Mouse (Mus musculus): Measurements from ENCODE around the gene Gltpd2. TPM values are rescaled to one million over a fixed set of nuclear protein-coding genes. Genes with fewer than 3 reads are reported as not detected.

Gene Gltpd2
- polyA plus RNA-seq, 1 experiment = not detected

GRCm38 (mm10) chr11:70539877-70540587, 21.0 kb downstream of the Gltpd2 start, which contains the start of gene Pld2:
Gene Pld2 (plus strand): TSS chr11:70540064.
- no peaks in the 10 kb centered on the region for H3K27me3 ChIP-seq (ENCODE audit: control insufficient read depth, insufficient read depth, insufficient read length)
- H3K4me2 ChIP-seq (ENCODE audit: low read depth) = peak within 1 kb of the TSS; percentile 70
- H3K79me2 ChIP-seq (ENCODE audit: control insufficient read depth, insufficient read depth) = no peaks in the 10 kb centered on the region
- peak within 1 kb of the TSS; percentile 3 for H3ac ChIP-seq (ENCODE audit: control insufficient read depth, insufficient read length)
- no peaks in the 10 kb centered on the region for H3K36me3 ChIP-seq (ENCODE audit: control insufficient read depth, insufficient read depth)
- H3K4me3 ChIP-seq = peak within 1 kb of the TSS; percentile 32
- TF ChIP-seq MAX (IDR thresholded peaks at IDR 0.05; ENCODE audit: low read depth) (no peak), MYOG (IDR thresholded peaks at IDR 0.05; ENCODE audit: control insufficient read depth in 1 of 3, insufficient read depth in 1 of 3, insufficient read length in 2 of 3, low read depth in 2 of 3) (peak in 2 of 3 experiments; percentile 72 to 82), POLR2AphosphoS2 (IDR thresholded peaks at IDR 0.05; ENCODE audit: insufficient read length, low read depth) (peak; percentile 34), MYOD1 (IDR thresholded peaks at IDR 0.05; ENCODE audit: control insufficient read depth in 1 of 3, insufficient read length in 2 of 3, low read depth in 2 of 3) (peak in 2 of 3 experiments; percentile 73 to 83), POLR2A (IDR thresholded peaks at IDR 0.05; ENCODE audit: insufficient read length, low read depth) (peak; percentile 46), USF1 (IDR thresholded peaks at IDR 0.05; ENCODE audit: low read depth) (no peak)

GRCm38 (mm10) chr11:70540928-70541327, 21.9 kb downstream of the Gltpd2 start:
- TF ChIP-seq MYOG (IDR thresholded peaks at IDR 0.05; ENCODE audit: control insufficient read depth in 1 of 3, insufficient read depth in 1 of 3, insufficient read length in 2 of 3, low read depth in 2 of 3) (no peak), MAX (IDR thresholded peaks at IDR 0.05; ENCODE audit: low read depth) (no peak), POLR2AphosphoS2 (IDR thresholded peaks at IDR 0.05; ENCODE audit: insufficient read length, low read depth) (no peak), POLR2A (IDR thresholded peaks at IDR 0.05; ENCODE audit: insufficient read length, low read depth) (no peak), REST (IDR thresholded peaks at IDR 0.05; ENCODE audit: insufficient read depth, insufficient read length) (no peak), USF1 (IDR thresholded peaks at IDR 0.05; ENCODE audit: low read depth) (no peak), MYOD1 (IDR thresholded peaks at IDR 0.05; ENCODE audit: control insufficient read depth in 1 of 3, insufficient read length in 2 of 3, low read depth in 2 of 3) (no peak), E2F4 (IDR thresholded peaks at IDR 0.05; ENCODE audit: insufficient read depth) (no peak), CEBPB (IDR thresholded peaks at IDR 0.05; ENCODE audit: insufficient read depth, poor library complexity, severe bottlenecking) (no peak), TCF12 (IDR thresholded peaks at IDR 0.05; ENCODE audit: insufficient read depth, poor library complexity, severe bottlenecking) (no peak), TCF3 (IDR thresholded peaks at IDR 0.05; ENCODE audit: insufficient read length, low read depth) (no peak), SRF (IDR thresholded peaks at IDR 0.05; ENCODE audit: control insufficient read depth, insufficient read length, low read depth) (no peak)
- Histone ChIP-seq H3K4me2 (ENCODE audit: low read depth) (peak overlapping the region; percentile 70), H3K4me3 (peak overlapping the region; percentile 32), H3K36me3 (ENCODE audit: control insufficient read depth, insufficient read depth) (no peaks in the 10 kb centered on the region), H3K27me3 (ENCODE audit: control insufficient read depth, insufficient read depth, insufficient read length) (no peaks in the 10 kb centered on the region), H3ac (ENCODE audit: control insufficient read depth, insufficient read length) (no peak overlapping the region), H3K79me2 (ENCODE audit: control insufficient read depth, insufficient read depth) (no peaks in the 10 kb centered on the region)

DNA sequence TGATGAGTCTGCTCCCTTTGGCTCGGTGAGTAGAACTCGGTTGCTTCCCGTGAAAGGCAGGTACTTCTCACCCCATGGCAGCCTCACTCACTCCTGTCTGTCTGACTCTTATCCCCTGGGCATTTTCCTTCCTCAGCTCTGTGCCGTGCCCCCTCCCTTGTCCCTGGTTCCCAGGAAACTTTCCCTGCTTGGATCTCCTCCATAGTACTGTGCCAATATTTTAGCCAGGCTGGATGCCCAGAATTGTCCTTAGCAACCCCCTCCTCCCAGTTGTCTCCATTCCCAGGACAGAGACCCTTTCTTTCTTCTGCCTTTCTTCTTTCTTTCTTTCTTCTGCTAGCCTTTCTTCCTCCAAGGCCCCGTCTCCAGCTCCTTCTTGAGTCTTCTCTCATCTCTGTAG, 22.4 kb downstream of the Gltpd2 start:
- Histone ChIP-seq H3K79me2 (ENCODE audit: control insufficient read depth, insufficient read depth) (no peaks in the 10 kb centered on the region), H3K4me3 (no peak overlapping the region), H3K27me3 (ENCODE audit: control insufficient read depth, insufficient read depth, insufficient read length) (no peaks in the 10 kb centered on the region), H3ac (ENCODE audit: control insufficient read depth, insufficient read length) (no peak overlapping the region), H3K36me3 (ENCODE audit: control insufficient read depth, insufficient read depth) (no peaks in the 10 kb centered on the region), H3K4me2 (ENCODE audit: low read depth) (peak overlapping the region; percentile 70)
- TF ChIP-seq MAX (IDR thresholded peaks at IDR 0.05; ENCODE audit: low read depth) (no peak), REST (IDR thresholded peaks at IDR 0.05; ENCODE audit: insufficient read depth, insufficient read length) (no peak), CEBPB (IDR thresholded peaks at IDR 0.05; ENCODE audit: insufficient read depth, poor library complexity, severe bottlenecking) (no peak), E2F4 (IDR thresholded peaks at IDR 0.05; ENCODE audit: insufficient read depth) (no peak), POLR2A (IDR thresholded peaks at IDR 0.05; ENCODE audit: insufficient read length, low read depth) (no peak), SRF (IDR thresholded peaks at IDR 0.05; ENCODE audit: control insufficient read depth, insufficient read length, low read depth) (no peak), MYOD1 (IDR thresholded peaks at IDR 0.05; ENCODE audit: control insufficient read depth in 1 of 3, insufficient read length in 2 of 3, low read depth in 2 of 3) (no peak), TCF3 (IDR thresholded peaks at IDR 0.05; ENCODE audit: insufficient read length, low read depth) (no peak), USF1 (IDR thresholded peaks at IDR 0.05; ENCODE audit: low read depth) (no peak), POLR2AphosphoS2 (IDR thresholded peaks at IDR 0.05; ENCODE audit: insufficient read length, low read depth) (no peak), TCF12 (IDR thresholded peaks at IDR 0.05; ENCODE audit: insufficient read depth, poor library complexity, severe bottlenecking) (no peak), MYOG (IDR thresholded peaks at IDR 0.05; ENCODE audit: control insufficient read depth in 1 of 3, insufficient read depth in 1 of 3, insufficient read length in 2 of 3, low read depth in 2 of 3) (no peak)

GRCm38 (mm10) chr11:70544496-70544895, 25.5 kb downstream of the Gltpd2 start:
- Histone ChIP-seq H3ac (ENCODE audit: control insufficient read depth, insufficient read length) (no peak overlapping the region), H3K4me2 (ENCODE audit: low read depth) (peak overlapping the region; percentile 49), H3K4me3 (no peak overlapping the region)

More at GRCm38 (mm10) chr11:70544496-70544895, 25.5 kb downstream of the Gltpd2 start:
- no peaks in the 10 kb centered on the region for H3K79me2 ChIP-seq (ENCODE audit: control insufficient read depth, insufficient read depth)
- H3K27me3 ChIP-seq (ENCODE audit: control insufficient read depth, insufficient read depth, insufficient read length) = no peaks in the 10 kb centered on the region
- H3K36me3 ChIP-seq (ENCODE audit: control insufficient read depth, insufficient read depth) = no peaks in the 10 kb centered on the region
- TF ChIP-seq POLR2A (IDR thresholded peaks at IDR 0.05; ENCODE audit: insufficient read length, low read depth) (no peak), MYOG (IDR thresholded peaks at IDR 0.05; ENCODE audit: control insufficient read depth in 1 of 3, insufficient read depth in 1 of 3, insufficient read length in 2 of 3, low read depth in 2 of 3) (no peak), POLR2AphosphoS2 (IDR thresholded peaks at IDR 0.05; ENCODE audit: insufficient read length, low read depth) (no peak), MAX (IDR thresholded peaks at IDR 0.05; ENCODE audit: low read depth) (no peak), SRF (IDR thresholded peaks at IDR 0.05; ENCODE audit: control insufficient read depth, insufficient read length, low read depth) (no peak)

All from myocyte (in vitro differentiated cells).